Comparison of ENCODE assay signal across 8 mouse cellular contexts in genomic region chrX:73342483-73342895, GRCm38 (mm10). TPM values are rescaled to one million over a fixed set of nuclear protein-coding genes. Genes with fewer than 3 reads are reported as not detected.
DNase-seq lines count a peak whose midpoint lies in the region; ATAC-seq and TF ChIP-seq lines count a peak whose summit lies in the region.

Zfp275 (plus strand) TSS chrX:73342621.

- no peaks in the 10 kb centered on the region for H3K27me3 ChIP-seq in G1E (ENCODE audit: insufficient read depth, low read length)
- no peaks in the 10 kb centered on the region for H3K27me3 ChIP-seq in cerebellum, adult 2 months (ENCODE audit: control insufficient read depth, insufficient read depth, low read length)
- H3K27me3 ChIP-seq in hindbrain, embryonic 10.5 days (ENCODE audit: insufficient read depth, poor library complexity, severe bottlenecking), result peaks cover 15% of the 10 kb centered on the region
- H3K27me3 ChIP-seq in lung, postnatal 0 days (replicated peaks; ENCODE audit: insufficient read depth, low read length), result no peaks in the 10 kb centered on the region

- H3K4me1 ChIP-seq in G1E (ENCODE audit: insufficient read depth, low read depth, low read length), result peaks cover 25% of the 10 kb centered on the region
- no peaks in the 10 kb centered on the region; the same call in 1 of the 2 replicates for H3K4me1 ChIP-seq in cerebellum, adult 2 months (ENCODE audit: control insufficient read depth, insufficient read depth, low read length)
- peaks cover 7% of the 10 kb centered on the region; the same call in 1 of the 2 replicates for H3K4me1 ChIP-seq in hindbrain, embryonic 10.5 days (replicated peaks)
- no peaks in the 10 kb centered on the region for H3K4me1 ChIP-seq in lung, postnatal 0 days (ENCODE audit: insufficient read depth, low read depth, low read length)

- TF ChIP-seq EP300 in lung, postnatal 0 days (IDR thresholded peaks at IDR 0.05), result no peak

- no peak for TF ChIP-seq POLR2A in cerebellum, adult 2 months (IDR thresholded peaks at IDR 0.05; ENCODE audit: borderline replicate concordance, insufficient read depth, low read length)

- WGBS in cerebellum, adult 2 months, result 3% methylated on average over 34 of the region's 37 CpGs
- WGBS in hindbrain, embryonic 10.5 days, result 12% methylated on average over 37 of the region's 37 CpGs
- 18% methylated on average over 36 of the region's 37 CpGs for WGBS in lung, postnatal 0 days

- H3K36me3 ChIP-seq in G1E (replicated peaks), result peaks cover 17% of the 10 kb centered on the region
- H3K36me3 ChIP-seq in hindbrain, embryonic 10.5 days, result peaks cover 11% of the 10 kb centered on the region
- H3K36me3 ChIP-seq in lung, postnatal 0 days (ENCODE audit: insufficient read depth, low read length), result no peaks in the 10 kb centered on the region

- TF ChIP-seq CTCF in G1E (IDR thresholded peaks at IDR 0.05; ENCODE audit: low read depth, low read length), result no peak
- TF ChIP-seq CTCF in cerebellum, adult 2 months (IDR thresholded peaks at IDR 0.05; ENCODE audit: borderline replicate concordance, insufficient read depth, low read depth, low read length), result no peak
- TF ChIP-seq CTCF in lung, postnatal 0 days (IDR thresholded peaks at IDR 0.05), result no peak

- peak within 1 kb of the TSS; percentile 80 for H3K4me3 ChIP-seq in G1E (ENCODE audit: low read depth, low read length)
- peak within 1 kb of the TSS; percentile 100 for H3K4me3 ChIP-seq in cerebellum, adult 2 months (replicated peaks; ENCODE audit: insufficient read depth, low read depth, low read length)
- peak within 1 kb of the TSS; percentile 66 for H3K4me3 ChIP-seq in hindbrain, embryonic 10.5 days
- H3K4me3 ChIP-seq in lung, postnatal 0 days (ENCODE audit: low read depth, low read length), result peak within 1 kb of the TSS; percentile 50

- DNase-seq in G1E (ENCODE audit: low spot score), result peak; percentile 62
- peak; percentile 78 to 79 for DNase-seq in cerebellum, adult 2 months
- peak; percentile 14 to 69 for DNase-seq in frontal cortex, adult 2 months (ENCODE audit: extremely low spot score in 1 of 2, low spot score in 1 of 2)
- DNase-seq in hindbrain, embryonic 10.5 days (ENCODE audit: low spot score), result peak; percentile 75
- DNase-seq in layer of hippocampus, adult 9-11 months, result peak; percentile 65
- peak; percentile 80 for DNase-seq in lung, postnatal 0 days (ENCODE audit: low spot score)
- peak; percentile 81 for DNase-seq in ovary, postnatal 36 days (ENCODE audit: low spot score)
- DNase-seq in thymus, postnatal 36 days, result peak; percentile 81 to 89

- no peaks in the 10 kb centered on the region for H3K9me3 ChIP-seq in G1E (replicated peaks)
- no peaks in the 10 kb centered on the region for H3K9me3 ChIP-seq in hindbrain, embryonic 10.5 days
- H3K9me3 ChIP-seq in lung, postnatal 0 days (ENCODE audit: low read length), result no peaks in the 10 kb centered on the region

- ATAC-seq in G1E (ENCODE audit: extremely low read depth, insufficient number of reproducible peaks, low FRiP score, poor library complexity, severe bottlenecking), result peak; percentile 73
- ATAC-seq in lung, postnatal 0 days, result peak; percentile 98

- peak within 1 kb of the TSS; percentile 75 for H3K27ac ChIP-seq in cerebellum, adult 2 months (ENCODE audit: insufficient read depth, low read length)
- peak within 1 kb of the TSS; percentile 89 for H3K27ac ChIP-seq in hindbrain, embryonic 10.5 days
- peak within 1 kb of the TSS; percentile 72 for H3K27ac ChIP-seq in lung, postnatal 0 days (ENCODE audit: low read length)

- H3K4me2 ChIP-seq in lung, postnatal 0 days (replicated peaks; ENCODE audit: low read depth, low read length), result peak within 1 kb of the TSS; percentile 53

- H3K9ac ChIP-seq in lung, postnatal 0 days (replicated peaks; ENCODE audit: low read depth), result peak within 1 kb of the TSS; percentile 52

RNA-seq across cellular contexts. Expression of gene Zfp275, which starts in this region (rescaled TPM):
- total RNA-seq in G1E (2014; fragmentation: Nextera tagmentation) (13.0 and 21.1 TPM in 2 replicates), G1E (2017) (9.4 and 9.9 TPM in 2 replicates)
- polyA plus RNA-seq in G1E (2012), result 2.0 TPM in 2 replicates
- 20.1 and 20.6 TPM in 2 replicates for polyA plus RNA-seq in cerebellum, adult 2 months (2012; rRNA removed)
- 16.9 and 17.5 TPM in 2 replicates for polyA plus RNA-seq in frontal cortex, adult 2 months (2012; rRNA removed)
- polyA plus RNA-seq in hindbrain, embryonic 10.5 days (2016; fragmentation: Nextera tagmentation; extraction: Ambion mirVana), result 12.6 and 13.4 TPM in 2 replicates
- polyA plus RNA-seq in lung, postnatal 0 days (2015; fragmentation: Nextera tagmentation; extraction: Ambion mirVana), result 3.6 and 4.3 TPM in 2 replicates

Comparison
In these comparisons a context has a peak if more than half of its experiments do, and no peak if none do; other contexts are left out.
1. Peak in every context shown above with its lines: DNase-seq, ATAC-seq, H3K4me3 ChIP-seq and H3K27ac ChIP-seq.
2. H3K4me3 ChIP-seq: peak in every context shown above with its lines; median percentile 100 in cerebellum, adult 2 months; 80 in G1E; 66 in hindbrain, embryonic 10.5 days; 50 in lung, postnatal 0 days.